Mouse (Mus musculus) C2C12 (cell line): ENCODE measurements around the gene Prickle2. TPM values are rescaled to one million over a fixed set of nuclear protein-coding genes. Genes with fewer than 3 reads are reported as not detected.

Source experiments
- H3K27me3 ChIP-seq: one replicate; pipeline ENCODE4 v1.6.1; 2011; ENCODE audit not compliant: control insufficient read depth, insufficient read depth, insufficient read length
- H3K36me3 ChIP-seq: one replicate; pipeline ENCODE4 v1.6.1; 2011; ENCODE audit not compliant: control insufficient read depth, insufficient read depth
- H3K4me3 ChIP-seq: one replicate; pipeline ENCODE4 v1.5.1; 2011; ENCODE audit warnings: mild to moderate bottlenecking, control low read depth; ENCODE audit not compliant: poor library complexity, insufficient read depth, severe bottlenecking
- H3K79me2 ChIP-seq: one replicate; pipeline ENCODE4 v1.6.1; 2011; ENCODE audit not compliant: control insufficient read depth, insufficient read depth
- H3K79me3 ChIP-seq: one replicate; pipeline ENCODE4 v1.6.1; 2011; ENCODE audit warnings: low read depth, control low read depth
- H3ac ChIP-seq: one replicate; pipeline ENCODE3; 2011; ENCODE audit warnings: low read depth; ENCODE audit not compliant: control insufficient read depth, insufficient read length
- CEBPB ChIP-seq: IDR thresholded peaks from one replicate; pipeline ENCODE4 v1.6.1; 2011; ENCODE audit warnings: low read depth, mild to moderate bottlenecking, control low read depth, moderate library complexity
- CTCF ChIP-seq: IDR thresholded peaks from one replicate; pipeline ENCODE4 v1.5.1; 2011; ENCODE audit not compliant: control insufficient read depth, insufficient read depth, insufficient read length
- FOSL1 ChIP-seq: IDR thresholded peaks from one replicate; pipeline ENCODE4 v1.8.0; 2011; ENCODE audit warnings: mild to moderate bottlenecking, low read length; ENCODE audit not compliant: poor library complexity, insufficient read depth, severe bottlenecking
- MAX ChIP-seq: IDR thresholded peaks from one replicate; pipeline ENCODE4 v1.6.1; 2011; ENCODE audit warnings: mild to moderate bottlenecking, control low read depth
- MYOD1 ChIP-seq: IDR thresholded peaks from one replicate; pipeline ENCODE4 v1.6.1; 2011; ENCODE audit warnings: low read depth; ENCODE audit not compliant: control insufficient read depth, insufficient read length
- MYOG ChIP-seq: IDR thresholded peaks from one replicate; pipeline ENCODE4 v1.6.1; 2011; ENCODE audit not compliant: control insufficient read depth, insufficient read length; ENCODE audit errors: extremely low read depth
- USF1 ChIP-seq: IDR thresholded peaks from one replicate; pipeline ENCODE4 v1.6.1; 2011; ENCODE audit warnings: low read depth, mild to moderate bottlenecking, control low read depth, moderate library complexity
- polyA plus RNA-seq: library from polyadenylated mRNA; unstranded; fragments of >200 nt; fragmentation: generic; extraction: Trizol; gene quantifications from one replicate; pipeline ENCODE4 v1.2.1, GENCODE M21; 2012; ENCODE audit warnings: missing spikeins

Gene Prickle2
- polyA plus RNA-seq, 1 experiment = 0.02 TPM

- H3K27me3 ChIP-seq = no peaks in the 10 kb centered on the region
- H3K36me3 ChIP-seq = no peaks in the 10 kb centered on the region
- H3K79me2 ChIP-seq = no peaks in the 10 kb centered on the region
- H3K79me3 ChIP-seq = no peaks in the 10 kb centered on the region
- H3ac ChIP-seq = no peak overlapping the region
- H3K4me3 ChIP-seq = no peak overlapping the region
- no peak for TF ChIP-seq CEBPB
- TF ChIP-seq CTCF = no peak
- TF ChIP-seq MYOD1 = no peak
- TF ChIP-seq USF1 = no peak
- no peak for TF ChIP-seq MAX
- no peak for TF ChIP-seq MYOG
- TF ChIP-seq FOSL1 = no peak
Observed at GRCm38 (mm10) chr6:92575227-92575626, 130.7 kb downstream of the Prickle2 start.

DNA sequence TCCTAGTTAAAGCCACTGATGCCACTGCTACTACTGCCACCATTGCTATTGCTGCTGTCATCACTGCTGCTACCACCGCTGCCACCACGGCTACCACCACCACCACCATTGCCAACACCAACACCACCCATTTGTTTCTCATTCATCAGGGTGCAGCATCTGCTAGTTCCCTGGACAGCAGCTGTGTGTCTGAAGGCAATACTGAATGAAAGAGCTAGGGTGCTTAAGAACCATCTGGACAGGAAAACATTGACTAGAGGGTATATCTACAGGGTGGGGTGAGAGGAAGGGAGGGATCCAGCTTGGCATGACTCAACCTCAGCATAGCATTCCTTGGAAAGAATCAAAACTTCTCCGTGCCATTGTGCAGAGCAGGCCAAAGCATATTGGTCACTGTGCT, 133.8 kb downstream of the Prickle2 start:
- Histone ChIP-seq H3K79me3 (no peaks in the 10 kb centered on the region), H3K27me3 (no peaks in the 10 kb centered on the region), H3K4me3 (no peak overlapping the region), H3K79me2 (no peaks in the 10 kb centered on the region), H3ac (no peak overlapping the region), H3K36me3 (no peaks in the 10 kb centered on the region)
- TF ChIP-seq CEBPB (no peak), USF1 (no peak), FOSL1 (no peak), CTCF (no peak), MYOD1 (no peak), MYOG (no peak), MAX (no peak)

- TF ChIP-seq CEBPB (no peak), MYOD1 (no peak), MYOG (no peak), MAX (no peak), USF1 (no peak), CTCF (no peak), FOSL1 (no peak)
- Histone ChIP-seq H3K79me2 (no peaks in the 10 kb centered on the region), H3ac (no peak overlapping the region), H3K36me3 (no peaks in the 10 kb centered on the region), H3K4me3 (no peak overlapping the region), H3K79me3 (no peaks in the 10 kb centered on the region), H3K27me3 (no peaks in the 10 kb centered on the region)
Observed at GRCm38 (mm10) chr6:92570090-92570489, 135.9 kb downstream of the Prickle2 start.

- TF ChIP-seq MYOD1 (no peak), USF1 (no peak), CEBPB (no peak), FOSL1 (no peak), MYOG (no peak), CTCF (no peak), MAX (no peak)
- H3K27me3 ChIP-seq = no peaks in the 10 kb centered on the region
- no peak overlapping the region for H3K4me3 ChIP-seq
- H3K36me3 ChIP-seq = no peaks in the 10 kb centered on the region
- H3ac ChIP-seq = no peak overlapping the region
- H3K79me3 ChIP-seq = no peaks in the 10 kb centered on the region
- H3K79me2 ChIP-seq = no peaks in the 10 kb centered on the region
Observed at GRCm38 (mm10) chr6:92569283-92569682, 136.7 kb downstream of the Prickle2 start.

- no peak overlapping the region for H3ac ChIP-seq
- TF ChIP-seq MYOD1 (no peak), CTCF (no peak), MAX (no peak), CEBPB (no peak), FOSL1 (no peak)
- H3K27me3 ChIP-seq = no peaks in the 10 kb centered on the region
- no peaks in the 10 kb centered on the region for H3K36me3 ChIP-seq
- H3K4me3 ChIP-seq = no peak overlapping the region
- H3K79me3 ChIP-seq = no peaks in the 10 kb centered on the region
- no peaks in the 10 kb centered on the region for H3K79me2 ChIP-seq
Observed at GRCm38 (mm10) chr6:92559261-92559660, 146.7 kb downstream of the Prickle2 start.

- TF ChIP-seq FOSL1 (no peak), MYOD1 (no peak), USF1 (no peak), MYOG (no peak), MAX (no peak), CTCF (no peak)
- Histone ChIP-seq H3K79me3 (no peaks in the 10 kb centered on the region), H3K79me2 (no peaks in the 10 kb centered on the region), H3ac (no peak overlapping the region), H3K27me3 (no peaks in the 10 kb centered on the region), H3K36me3 (no peaks in the 10 kb centered on the region), H3K4me3 (no peak overlapping the region)
Observed at GRCm38 (mm10) chr6:92555675-92556074, 150.3 kb downstream of the Prickle2 start.
